Mouse (Mus musculus) spleen, adult 2 months (tissue): Measurements from ENCODE around the gene Vipas39. TPM values are rescaled to one million over a fixed set of nuclear protein-coding genes. Genes with fewer than 3 reads are reported as not detected.

Experiments
- DNase-seq, 2 experiments: peaks; one replicate each; pipeline versions ENCODE4 v3.0.0 to v3.0.0-alpha.2; 2012 to 2021; ENCODE audit warnings: low spot score in 2 of 2, low read depth in 1 of 2
- H3K27ac ChIP-seq: fragments of 200-500 bp; 2 replicates; pipeline ENCODE4 v1.5.1; 2012; ENCODE audit warnings: low read length, inconsistent platforms; ENCODE audit not compliant: insufficient read depth
- H3K27me3 ChIP-seq: fragments of 200-500 bp; 2 replicates; pipeline ENCODE4 v1.6.1; 2012; ENCODE audit warnings: mild to moderate bottlenecking, moderate library complexity, low read length, inconsistent platforms; ENCODE audit not compliant: control insufficient read depth, insufficient read depth
- H3K36me3 ChIP-seq: fragments of 200-500 bp; 2 replicates; pipeline ENCODE4 v1.6.1; 2012; ENCODE audit warnings: mild to moderate bottlenecking, low read length, inconsistent platforms; ENCODE audit not compliant: control insufficient read depth, insufficient read depth
- H3K4me1 ChIP-seq: fragments of 200-500 bp; 2 replicates; pipeline ENCODE4 v1.6.1; 2011; ENCODE audit warnings: inconsistent platforms; ENCODE audit not compliant: control insufficient read depth, insufficient read depth, insufficient read length
- H3K4me3 ChIP-seq: fragments of 200-500 bp; 2 replicates; pipeline ENCODE4 v1.5.1; 2011; ENCODE audit warnings: mild to moderate bottlenecking, inconsistent platforms; ENCODE audit not compliant: insufficient read depth, insufficient read length; ENCODE audit errors: extremely low read depth
- CTCF ChIP-seq: fragments of 200-500 bp; IDR thresholded peaks from 2 replicates; pipeline ENCODE4 v1.5.1; 2011; ENCODE audit warnings: mild to moderate bottlenecking, inconsistent platforms; ENCODE audit not compliant: insufficient read depth, insufficient read length, insufficient replicate concordance; ENCODE audit errors: extremely low read depth
- POLR2A ChIP-seq: fragments of 200-500 bp; IDR thresholded peaks from 2 replicates; pipeline ENCODE4 v1.6.1; 2011; ENCODE audit warnings: low read depth, low read length, inconsistent platforms
- WGBS: fragments of 180-500 bp; shearing (Covaris S2); methylation state at CpG from one replicate; pipeline ENCODE4 v1.1.7; 2018; 5-methylcytosine and 5-hydroxymethylcytosine counted together
- polyA plus RNA-seq: library from polyadenylated mRNA; depleted of rRNA; stranded (reverse); fragments of >200 nt; gene quantifications from 2 replicates; pipeline ENCODE4 v1.2.3, GENCODE M21; 2012

Gene Vipas39
- polyA plus RNA-seq, 1 experiment = 17.5 TPM

- Histone ChIP-seq H3K4me1 (peaks cover 4% of the 10 kb centered on the region; the same call in 1 of the 2 replicates), H3K27me3 (no peaks in the 10 kb centered on the region), H3K4me3 (no peak overlapping the region), H3K27ac (peak overlapping the region; percentile 91), H3K36me3 (peaks cover 22% of the 10 kb centered on the region)
- peak in 1 of 2 experiments; percentile 44 for DNase-seq
- WGBS = 18% methylated on average over 5 of the region's 5 CpGs
- no peak for TF ChIP-seq POLR2A
- no peak for TF ChIP-seq CTCF
These were observed 29.1 kb downstream of the Vipas39 start for GRCm38 (mm10) chr12:87236882-87237483.

GRCm38 (mm10) chr12:87230379-87230895 is 35.6 kb downstream of the Vipas39 start:
- H3K4me1 ChIP-seq = no peaks in the 10 kb centered on the region
- H3K27me3 ChIP-seq = no peaks in the 10 kb centered on the region
- no peak for DNase-seq
- TF ChIP-seq POLR2A = no peak
- TF ChIP-seq CTCF = no peak
- H3K4me3 ChIP-seq = no peak overlapping the region
- H3K36me3 ChIP-seq = no peaks in the 10 kb centered on the region
- no peak overlapping the region for H3K27ac ChIP-seq

- 75% methylated on average over 2 of the region's 2 CpGs for WGBS
- no peak for DNase-seq
- Histone ChIP-seq H3K27ac (no peak overlapping the region; the same call in 1 of the 2 replicates), H3K4me3 (no peak overlapping the region), H3K4me1 (no peaks in the 10 kb centered on the region), H3K36me3 (no peaks in the 10 kb centered on the region), H3K27me3 (no peaks in the 10 kb centered on the region)
- TF ChIP-seq POLR2A = no peak
- TF ChIP-seq CTCF = no peak
These were observed 36.4 kb downstream of the Vipas39 start for GRCm38 (mm10) chr12:87229633-87230032.

GRCm38 (mm10) chr12:87226801-87227200 is 39.3 kb downstream of the Vipas39 start:
- no peak for TF ChIP-seq POLR2A
- TF ChIP-seq CTCF = no peak
- Histone ChIP-seq H3K27me3 (no peaks in the 10 kb centered on the region), H3K4me1 (no peaks in the 10 kb centered on the region), H3K36me3 (no peaks in the 10 kb centered on the region; the same call in 1 of the 2 replicates), H3K4me3 (no peak overlapping the region), H3K27ac (no peak overlapping the region)
- 82% methylated on average over 7 of the region's 7 CpGs for WGBS
- DNase-seq = no peak

- H3K27ac ChIP-seq = no peak overlapping the region
- no peaks in the 10 kb centered on the region for H3K4me1 ChIP-seq
- DNase-seq = no peak
- WGBS = 56% methylated on average over 10 of the region's 10 CpGs
- H3K36me3 ChIP-seq = no peaks in the 10 kb centered on the region; the same call in 1 of the 2 replicates
- H3K4me3 ChIP-seq = no peak overlapping the region
- TF ChIP-seq POLR2A (no peak), CTCF (no peak)
- no peaks in the 10 kb centered on the region for H3K27me3 ChIP-seq
These were observed 41.1 kb downstream of the Vipas39 start for GRCm38 (mm10) chr12:87224950-87225349.

GRCm38 (mm10) chr12:87219362-87219761 is 46.7 kb downstream of the Vipas39 start:
- no peak for DNase-seq
- TF ChIP-seq CTCF (no peak), POLR2A (no peak)
- Histone ChIP-seq H3K4me1 (no peaks in the 10 kb centered on the region), H3K27me3 (no peaks in the 10 kb centered on the region), H3K27ac (no peak overlapping the region), H3K36me3 (no peaks in the 10 kb centered on the region; the same call in 1 of the 2 replicates), H3K4me3 (no peak overlapping the region)
- 91% methylated on average over 7 of the region's 7 CpGs for WGBS

- no peak for DNase-seq
- Histone ChIP-seq H3K4me3 (no peak overlapping the region), H3K36me3 (no peaks in the 10 kb centered on the region), H3K27ac (no peak overlapping the region), H3K27me3 (no peaks in the 10 kb centered on the region), H3K4me1 (no peaks in the 10 kb centered on the region)
- TF ChIP-seq POLR2A = no peak
These were observed 48.5 kb downstream of the Vipas39 start for GRCm38 (mm10) chr12:87217596-87217995.
